Mouse (Mus musculus) myocyte (in vitro differentiated cells): ENCODE measurements around the gene Ugdh.

Experiments
- E2F4 ChIP-seq: IDR thresholded peaks from one replicate; pipeline ENCODE4 v1.6.1; 2011; ENCODE audit warnings: mild to moderate bottlenecking, control low read depth, moderate library complexity; ENCODE audit not compliant: insufficient read depth
- POLR2A ChIP-seq: IDR thresholded peaks from one replicate; pipeline ENCODE4 v1.6.1; 2011; ENCODE audit warnings: low read depth, mild to moderate bottlenecking, control low read depth, moderate library complexity; ENCODE audit not compliant: insufficient read length
- POLR2AphosphoS2 ChIP-seq: IDR thresholded peaks from one replicate; pipeline ENCODE4 v1.6.1; 2011; ENCODE audit warnings: low read depth, control low read depth; ENCODE audit not compliant: insufficient read length

GRCm38 (mm10) chr5:65446756-65447155 lies 11.0 kb upstream of the Ugdh start:
- TF ChIP-seq POLR2A = no peak
- TF ChIP-seq POLR2AphosphoS2 = no peak
- TF ChIP-seq E2F4 = no peak
